In the genomic region with DNA sequence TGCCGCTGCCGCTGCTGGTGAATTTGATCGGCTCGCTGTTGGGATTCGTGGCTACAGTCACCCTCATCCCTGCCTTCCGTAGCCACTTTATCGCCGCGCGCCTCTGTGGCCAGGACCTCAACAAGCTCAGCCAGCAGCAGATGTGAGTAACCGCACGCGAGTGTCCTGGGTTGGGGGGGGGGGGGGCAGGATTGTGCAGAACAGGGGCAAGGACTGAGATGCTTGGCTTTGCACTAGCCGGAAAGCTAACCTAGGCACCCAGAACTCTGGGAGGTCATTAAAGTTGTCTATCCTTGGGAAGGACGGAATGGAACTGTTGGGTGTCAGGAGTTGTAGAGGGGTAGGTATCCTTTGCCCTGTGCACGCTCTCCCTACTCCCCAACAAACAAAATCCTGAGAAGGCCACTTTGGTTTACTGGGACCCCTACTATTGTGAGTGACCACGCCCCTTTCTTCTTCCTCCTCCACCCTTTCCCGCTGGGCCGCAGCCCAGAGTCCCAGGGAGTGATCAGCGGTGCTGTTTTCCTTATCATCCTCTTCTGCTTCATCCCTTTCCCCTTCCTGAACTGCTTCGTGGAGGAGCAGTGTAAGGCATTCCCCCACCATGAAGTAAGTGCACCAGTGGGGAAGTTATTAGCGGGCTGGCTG, we compare ENCODE assay signal across 8 mouse cellular contexts. TPM values are rescaled to one million over a fixed set of nuclear protein-coding genes. Genes with fewer than 3 reads are reported as not detected.
A peak's percentile ranks its signal among the peaks of the same experiment; 100 is the strongest.
DNase-seq lines count a peak whose midpoint lies in the region; ATAC-seq and TF ChIP-seq lines count a peak whose summit lies in the region.

No protein-coding gene starts in this region.

- H3K9me3 ChIP-seq in MEL (replicated peaks; ENCODE audit: insufficient read depth, low read length) = no peaks in the 10 kb centered on the region
- no peaks in the 10 kb centered on the region for H3K9me3 ChIP-seq in forebrain, embryonic 15.5 days
- H3K9me3 ChIP-seq in intestine, embryonic 14.5 days (ENCODE audit: control insufficient read depth, low read length) = no peaks in the 10 kb centered on the region
- no peaks in the 10 kb centered on the region for H3K9me3 ChIP-seq in lung, embryonic 16.5 days (ENCODE audit: control insufficient read depth, low read length)
- no peaks in the 10 kb centered on the region for H3K9me3 ChIP-seq in stomach, embryonic 15.5 days

- H3ac ChIP-seq in C2C12 (ENCODE audit: control insufficient read depth, insufficient read length, low read depth) = peak overlapping the region; percentile 89

- H3K4me3 ChIP-seq in C2C12 (ENCODE audit: insufficient read depth, poor library complexity, severe bottlenecking) (peak overlapping the region; percentile 56), MEL (ENCODE audit: control insufficient read depth in 1 of 2, insufficient read depth in 1 of 2, low read depth in 2 of 2, low read length in 2 of 2) (peak overlapping the region; percentile 54 to 82)
- peak overlapping the region; percentile 83 for H3K4me3 ChIP-seq in forebrain, embryonic 15.5 days
- peak overlapping the region; percentile 65 for H3K4me3 ChIP-seq in intestine, embryonic 14.5 days (ENCODE audit: low read depth, low read length)
- peak overlapping the region; percentile 89 for H3K4me3 ChIP-seq in lung, embryonic 16.5 days (ENCODE audit: low read length)
- H3K4me3 ChIP-seq in stomach, embryonic 15.5 days (replicated peaks) = peak overlapping the region; percentile 72

- ATAC-seq in forebrain, embryonic 15.5 days (replicated peaks) = peak; percentile 17
- ATAC-seq in intestine, embryonic 14.5 days (replicated peaks; ENCODE audit: low FRiP score, low TSS enrichment, low read depth) = peak; percentile 48; the same call in 1 of the 2 replicates
- peak; percentile 46 for ATAC-seq in lung, embryonic 16.5 days (ENCODE audit: low read depth)
- peak; percentile 30 for ATAC-seq in stomach, embryonic 15.5 days (ENCODE audit: insufficient read depth, low FRiP score, low read depth)

- peak overlapping the region; percentile 74 for H3K4me2 ChIP-seq in forebrain, embryonic 15.5 days (replicated peaks)
- peak overlapping the region; percentile 68 for H3K4me2 ChIP-seq in intestine, embryonic 14.5 days (ENCODE audit: low read length)
- H3K4me2 ChIP-seq in lung, embryonic 16.5 days (ENCODE audit: low read depth, low read length) = peak overlapping the region; percentile 73
- H3K4me2 ChIP-seq in stomach, embryonic 15.5 days = peak overlapping the region; percentile 74

- TF ChIP-seq CTCF in C2C12 (IDR thresholded peaks at IDR 0.05; ENCODE audit: control insufficient read depth, insufficient read depth, insufficient read length) (no peak), MEL (IDR thresholded peaks at IDR 0.05 in 2 of 3, conservative IDR thresholded peaks at IDR 0.05 in 1 of 3; ENCODE audit: control insufficient read depth in 1 of 3, insufficient read depth in 1 of 3, low read depth in 2 of 3, low read length in 3 of 3, poor library complexity in 1 of 3, severe bottlenecking in 1 of 3) (no peak)

- no peak for TF ChIP-seq RAD21 in MEL (IDR thresholded peaks at IDR 0.05; ENCODE audit: low read depth, low read length)

- H3K36me3 ChIP-seq in C2C12 (ENCODE audit: control insufficient read depth, insufficient read depth) = peaks cover 40% of the 10 kb centered on the region
- peaks cover 0 to 3% of the 10 kb centered on the region in 2 experiments; a peak in 1 of 4 replicates for H3K36me3 ChIP-seq in MEL (ENCODE audit: control insufficient read depth in 1 of 2, insufficient read depth in 2 of 2, low read length in 2 of 2)
- peaks cover 24% of the 10 kb centered on the region for H3K36me3 ChIP-seq in forebrain, embryonic 15.5 days
- H3K36me3 ChIP-seq in intestine, embryonic 14.5 days (ENCODE audit: control insufficient read depth, insufficient read depth, low read length) = peaks cover 42% of the 10 kb centered on the region
- peaks cover 9% of the 10 kb centered on the region for H3K36me3 ChIP-seq in lung, embryonic 16.5 days (ENCODE audit: control insufficient read depth, insufficient read depth, low read length)
- peaks cover 14% of the 10 kb centered on the region for H3K36me3 ChIP-seq in stomach, embryonic 15.5 days

- 2% methylated on average over 22 of the region's 22 CpGs for WGBS in forebrain, embryonic 15.5 days
- WGBS in intestine, embryonic 14.5 days = under 1% methylated on average over 22 of the region's 22 CpGs
- under 1% methylated on average over 22 of the region's 22 CpGs for WGBS in lung, embryonic 16.5 days
- under 1% methylated on average over 22 of the region's 22 CpGs for WGBS in stomach, embryonic 15.5 days

- peak overlapping the region; percentile 90 for H3K9ac ChIP-seq in MEL (ENCODE audit: control insufficient read depth, low read depth, low read length, poor library complexity, severe bottlenecking)
- peak overlapping the region; percentile 84 for H3K9ac ChIP-seq in forebrain, embryonic 15.5 days (replicated peaks)
- H3K9ac ChIP-seq in intestine, embryonic 14.5 days (ENCODE audit: low read length) = peak overlapping the region; percentile 70
- peak overlapping the region; percentile 93 for H3K9ac ChIP-seq in lung, embryonic 16.5 days (ENCODE audit: low read length)
- H3K9ac ChIP-seq in stomach, embryonic 15.5 days = peak overlapping the region; percentile 63

- peak; percentile 63 for DNase-seq in MEL (ENCODE audit: low read depth, low spot score)
- DNase-seq in intestine, embryonic 14.5 days (ENCODE audit: low spot score) = peak; percentile 74
- DNase-seq in urinary bladder, adult 2 months (ENCODE audit: low spot score) = no peak
- no peak for DNase-seq in ovary, postnatal 36 days (ENCODE audit: low spot score)

- peaks cover 2 to 9% of the 10 kb centered on the region in 2 experiments; a peak in 3 of 4 replicates for H3K4me1 ChIP-seq in MEL (ENCODE audit: control insufficient read depth in 1 of 2, insufficient read depth in 2 of 2, low read length in 2 of 2)
- H3K4me1 ChIP-seq in forebrain, embryonic 15.5 days = peaks cover 17% of the 10 kb centered on the region
- peaks cover 11% of the 10 kb centered on the region for H3K4me1 ChIP-seq in intestine, embryonic 14.5 days (replicated peaks; ENCODE audit: control insufficient read depth, insufficient read depth, low read length)
- peaks cover 11% of the 10 kb centered on the region for H3K4me1 ChIP-seq in lung, embryonic 16.5 days (replicated peaks; ENCODE audit: control insufficient read depth, insufficient read depth, low read length)
- peaks cover 13% of the 10 kb centered on the region for H3K4me1 ChIP-seq in stomach, embryonic 15.5 days

- no peaks in the 10 kb centered on the region for H3K27me3 ChIP-seq in C2C12 (ENCODE audit: control insufficient read depth, insufficient read depth, insufficient read length)
- no peaks in the 10 kb centered on the region for H3K27me3 ChIP-seq in MEL (ENCODE audit: control insufficient read depth in 1 of 2, insufficient read depth in 2 of 2, low read length in 2 of 2)
- H3K27me3 ChIP-seq in forebrain, embryonic 15.5 days = no peaks in the 10 kb centered on the region
- no peaks in the 10 kb centered on the region for H3K27me3 ChIP-seq in intestine, embryonic 14.5 days (replicated peaks; ENCODE audit: control insufficient read depth, insufficient read depth, low read length)
- no peaks in the 10 kb centered on the region for H3K27me3 ChIP-seq in lung, embryonic 16.5 days (ENCODE audit: control insufficient read depth, insufficient read depth, low read depth, low read length)
- no peaks in the 10 kb centered on the region for H3K27me3 ChIP-seq in stomach, embryonic 15.5 days (replicated peaks)

- H3K79me2 ChIP-seq in C2C12 (ENCODE audit: control insufficient read depth, insufficient read depth) = peaks cover 18% of the 10 kb centered on the region
- peaks cover 11% of the 10 kb centered on the region; the same call in 1 of the 2 replicates for H3K79me2 ChIP-seq in MEL (ENCODE audit: control insufficient read depth, insufficient read depth, low read length, poor library complexity)

- TF ChIP-seq POLR2A in MEL (IDR thresholded peaks at IDR 0.05; ENCODE audit: control insufficient read depth in 1 of 2, insufficient read depth in 1 of 2, low read depth in 1 of 2, low read length in 2 of 2, poor library complexity in 1 of 2) = no peak; a peak in 1 of 4 replicates

- peak overlapping the region; percentile 96 for H3K27ac ChIP-seq in MEL (ENCODE audit: control insufficient read depth, low read depth, low read length)
- peak overlapping the region; percentile 87 for H3K27ac ChIP-seq in forebrain, embryonic 15.5 days (replicated peaks)
- peak overlapping the region; percentile 86 for H3K27ac ChIP-seq in intestine, embryonic 14.5 days (ENCODE audit: low read depth)
- peak overlapping the region; percentile 97 for H3K27ac ChIP-seq in lung, embryonic 16.5 days (ENCODE audit: low read length)
- H3K27ac ChIP-seq in stomach, embryonic 15.5 days = peak overlapping the region; percentile 95

- TF ChIP-seq EP300 in MEL (IDR thresholded peaks at IDR 0.05; ENCODE audit: low read depth in 1 of 2, low read length in 2 of 2) = no peak

- H3K79me3 ChIP-seq in C2C12 (ENCODE audit: low read depth) = peaks cover 10% of the 10 kb centered on the region

RNA-seq across cellular contexts. Expression of a gene that starts 1.4 kb away (rescaled TPM):
- polyA plus RNA-seq in C2C12 (2012; fragmentation: generic; extraction: Trizol) = 34.0 TPM
- 12.7 and 14.9 TPM in 2 replicates for total RNA-seq in MEL (2012; rRNA removed)
- polyA plus RNA-seq in MEL (2012; ENCODE audit: insufficient read depth in 1 of 2, insufficient read length in 2 of 2, low read depth in 1 of 2, low replicate concordance in 2 of 2, missing spikeins in 1 of 2) = 10 to 100 TPM in 1 of 2 experiments, not detected in 1; 43.5 TPM
- 32.2 and 32.5 TPM in 2 replicates for polyA plus RNA-seq in forebrain, embryonic 15.5 days (2015; fragmentation: Nextera tagmentation; extraction: Ambion mirVana)
- polyA plus RNA-seq in intestine, embryonic 14.5 days (2014; fragmentation: Nextera tagmentation; extraction: Ambion mirVana) = 45.4 and 46.2 TPM in 2 replicates
- polyA plus RNA-seq in lung, embryonic 16.5 days (2015; fragmentation: Nextera tagmentation; extraction: Ambion mirVana) = 38.0 and 42.3 TPM in 2 replicates
- 33.2 and 33.5 TPM in 2 replicates for polyA plus RNA-seq in stomach, embryonic 15.5 days (2015; fragmentation: Nextera tagmentation; extraction: Ambion mirVana)
- 24.7 and 25.8 TPM in 2 replicates for polyA plus RNA-seq in urinary bladder, adult 2 months (2012; rRNA removed)

RNA-seq across cellular contexts. Expression of a gene that starts 7.1 kb away (rescaled TPM):
- 18.8 TPM for polyA plus RNA-seq in C2C12 (2012; fragmentation: generic; extraction: Trizol)
- total RNA-seq in MEL (2012; rRNA removed) = 4.3 and 4.7 TPM in 2 replicates
- polyA plus RNA-seq in MEL (2012; ENCODE audit: insufficient read depth in 1 of 2, insufficient read length in 2 of 2, low read depth in 1 of 2, low replicate concordance in 2 of 2, missing spikeins in 1 of 2) = 10 to 100 TPM in 1 of 2 experiments, not detected in 1; 10.9 TPM
- 21.5 and 24.2 TPM in 2 replicates for polyA plus RNA-seq in forebrain, embryonic 15.5 days (2015; fragmentation: Nextera tagmentation; extraction: Ambion mirVana)
- 5.7 and 5.8 TPM in 2 replicates for polyA plus RNA-seq in intestine, embryonic 14.5 days (2014; fragmentation: Nextera tagmentation; extraction: Ambion mirVana)
- polyA plus RNA-seq in lung, embryonic 16.5 days (2015; fragmentation: Nextera tagmentation; extraction: Ambion mirVana) = 6.8 and 7.4 TPM in 2 replicates
- 7.9 and 10.1 TPM in 2 replicates for polyA plus RNA-seq in stomach, embryonic 15.5 days (2015; fragmentation: Nextera tagmentation; extraction: Ambion mirVana)
- 30.5 and 31.4 TPM in 2 replicates for polyA plus RNA-seq in urinary bladder, adult 2 months (2012; rRNA removed)

RNA-seq across cellular contexts. Expression of a gene that starts 7.3 kb away (rescaled TPM):
- 347 TPM for polyA plus RNA-seq in C2C12 (2012; fragmentation: generic; extraction: Trizol)
- 805 and 828 TPM in 2 replicates for total RNA-seq in MEL (2012; rRNA removed)
- polyA plus RNA-seq in MEL (2012; ENCODE audit: insufficient read depth in 1 of 2, insufficient read length in 2 of 2, low read depth in 1 of 2, low replicate concordance in 2 of 2, missing spikeins in 1 of 2) = 10 to 100 TPM in 1 of 2 experiments, not detected in 1; 89.6 TPM
- 232 and 253 TPM in 2 replicates for polyA plus RNA-seq in forebrain, embryonic 15.5 days (2015; fragmentation: Nextera tagmentation; extraction: Ambion mirVana)
- polyA plus RNA-seq in intestine, embryonic 14.5 days (2014; fragmentation: Nextera tagmentation; extraction: Ambion mirVana) = 302 and 311 TPM in 2 replicates
- 318 and 395 TPM in 2 replicates for polyA plus RNA-seq in lung, embryonic 16.5 days (2015; fragmentation: Nextera tagmentation; extraction: Ambion mirVana)
- polyA plus RNA-seq in stomach, embryonic 15.5 days (2015; fragmentation: Nextera tagmentation; extraction: Ambion mirVana) = 260 and 267 TPM in 2 replicates
- polyA plus RNA-seq in urinary bladder, adult 2 months (2012; rRNA removed) = 19.8 and 22.1 TPM in 2 replicates

RNA-seq across cellular contexts. Expression of a gene that starts 16.8 kb away (rescaled TPM):
- polyA plus RNA-seq in C2C12 (2012; fragmentation: generic; extraction: Trizol) (59.6 TPM), MEL (2012; ENCODE audit: insufficient read depth in 1 of 2, insufficient read length in 2 of 2, low read depth in 1 of 2, low replicate concordance in 2 of 2, missing spikeins in 1 of 2) (100 to 1,000 TPM in 1 of 2 experiments, not detected in 1; 138 TPM)
- total RNA-seq in MEL (2012; rRNA removed) = 110 and 145 TPM in 2 replicates
- polyA plus RNA-seq in forebrain, embryonic 15.5 days (2015; fragmentation: Nextera tagmentation; extraction: Ambion mirVana) = 66.3 and 71.2 TPM in 2 replicates
- polyA plus RNA-seq in intestine, embryonic 14.5 days (2014; fragmentation: Nextera tagmentation; extraction: Ambion mirVana) = 122 and 128 TPM in 2 replicates
- 110 and 117 TPM in 2 replicates for polyA plus RNA-seq in lung, embryonic 16.5 days (2015; fragmentation: Nextera tagmentation; extraction: Ambion mirVana)
- polyA plus RNA-seq in stomach, embryonic 15.5 days (2015; fragmentation: Nextera tagmentation; extraction: Ambion mirVana) = 155 and 202 TPM in 2 replicates
- 34.4 and 40.7 TPM in 2 replicates for polyA plus RNA-seq in urinary bladder, adult 2 months (2012; rRNA removed)

RNA-seq across cellular contexts. Expression of a gene that starts 21.7 kb away (rescaled TPM):
- polyA plus RNA-seq in C2C12 (2012; fragmentation: generic; extraction: Trizol) (9.1 TPM), MEL (2012; ENCODE audit: insufficient read depth in 1 of 2, insufficient read length in 2 of 2, low read depth in 1 of 2, low replicate concordance in 2 of 2, missing spikeins in 1 of 2) (10 to 100 TPM in 1 of 2 experiments, not detected in 1; 31.3 TPM)
- 14.3 and 16.4 TPM in 2 replicates for total RNA-seq in MEL (2012; rRNA removed)
- 33.4 and 35.4 TPM in 2 replicates for polyA plus RNA-seq in forebrain, embryonic 15.5 days (2015; fragmentation: Nextera tagmentation; extraction: Ambion mirVana)
- polyA plus RNA-seq in intestine, embryonic 14.5 days (2014; fragmentation: Nextera tagmentation; extraction: Ambion mirVana) = 18.5 and 22.9 TPM in 2 replicates
- 24.3 and 25.1 TPM in 2 replicates for polyA plus RNA-seq in lung, embryonic 16.5 days (2015; fragmentation: Nextera tagmentation; extraction: Ambion mirVana)
- polyA plus RNA-seq in stomach, embryonic 15.5 days (2015; fragmentation: Nextera tagmentation; extraction: Ambion mirVana) = 20.3 and 21.4 TPM in 2 replicates
- 20.2 and 22.7 TPM in 2 replicates for polyA plus RNA-seq in urinary bladder, adult 2 months (2012; rRNA removed)

Comparison
In these comparisons a context has a peak if more than half of its experiments do, and no peak if none do; other contexts are left out.
1. DNase-seq: peak in MEL (single experiment) and intestine, embryonic 14.5 days (single experiment); none in urinary bladder, adult 2 months (single experiment) and ovary, postnatal 36 days (single experiment).
2. Peak in every context shown above with its lines, with median percentiles within 50 percentile points of each other: H3K4me3 ChIP-seq, H3K27ac ChIP-seq, H3K9ac ChIP-seq, ATAC-seq and H3K4me2 ChIP-seq.